Mouse (Mus musculus) 416B (cell line): ENCODE measurements around the gene Itgam.
"Not testable (repeated sequence)": the region's sequence is repeated elsewhere in the genome, so short reads cannot be mapped to it uniquely, and the experiment has no call there.

ENCODE experiments used
- DNase-seq: peaks from one replicate; pipeline ENCODE4 v3.0.0; 2011; ENCODE audit warnings: low read depth

Gene Itgam

GRCm38 (mm10) chr7:128062456-128062855 is at the start of gene Itgam, which contains the start of gene Gm49368:
TSS of gene Itgam (plus strand) at chr7:128062640.
TSS of gene Gm49368 (plus strand) at chr7:128062683.
- DNase-seq = peak; percentile 71

DNA sequence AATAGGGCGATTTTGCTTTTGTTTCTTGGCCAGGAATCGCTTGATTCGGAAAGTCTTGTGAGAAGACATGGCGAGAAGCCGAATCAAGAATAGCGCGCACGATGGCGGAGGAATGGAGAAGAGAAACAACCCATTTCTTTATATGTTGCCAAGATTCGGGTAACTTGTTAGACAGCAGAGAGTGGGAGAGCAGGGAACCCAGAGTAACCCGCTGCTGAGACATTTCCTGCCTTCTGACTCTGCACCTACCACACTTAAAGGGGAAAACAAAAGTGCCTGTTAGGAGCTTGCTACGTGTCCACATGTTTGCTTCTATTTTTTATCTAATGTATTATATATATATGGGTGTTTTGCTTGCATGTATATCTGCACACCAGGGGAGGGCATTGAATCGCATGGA is 49.3 kb upstream of the Itgam start:
- no peak for DNase-seq

GRCm38 (mm10) chr7:128016134-128016533 is 46.3 kb upstream of the Itgam start:
- DNase-seq = not testable (repeated sequence)

- DNase-seq = no peak
These were observed 45.8 kb upstream of the Itgam start for GRCm38 (mm10) chr7:128016650-128017049.

- DNase-seq = peak; percentile 78
These were observed 44.2 kb upstream of the Itgam start for GRCm38 (mm10) chr7:128018275-128018674.

GRCm38 (mm10) chr7:128019187-128019586 is 43.3 kb upstream of the Itgam start:
- peak; percentile 91 for DNase-seq

GRCm38 (mm10) chr7:128022974-128023373 is 39.5 kb upstream of the Itgam start:
- no peak for DNase-seq

GRCm38 (mm10) chr7:128023565-128023964 is 38.9 kb upstream of the Itgam start:
- peak; percentile 26 for DNase-seq

DNA sequence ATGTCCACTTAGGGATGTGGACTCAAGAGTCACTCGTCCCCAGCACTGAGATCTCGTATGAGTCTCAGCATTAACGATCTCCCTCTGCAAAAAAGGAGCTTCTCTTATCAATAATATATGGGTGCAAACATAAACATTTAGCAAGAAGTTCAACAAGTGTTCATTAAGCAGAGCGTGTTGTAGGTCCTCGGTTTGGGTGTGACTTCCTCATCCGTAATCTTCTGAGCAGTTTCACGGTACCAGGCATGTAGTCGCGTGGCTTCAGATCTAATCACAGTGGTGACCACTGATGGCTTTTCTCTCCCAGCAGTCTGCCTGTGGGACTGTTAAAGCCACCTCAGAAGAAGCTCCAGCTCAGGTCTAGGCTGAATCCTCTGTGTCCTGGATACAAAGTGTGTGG is 38.1 kb upstream of the Itgam start:
- DNase-seq = peak; percentile 20

DNA sequence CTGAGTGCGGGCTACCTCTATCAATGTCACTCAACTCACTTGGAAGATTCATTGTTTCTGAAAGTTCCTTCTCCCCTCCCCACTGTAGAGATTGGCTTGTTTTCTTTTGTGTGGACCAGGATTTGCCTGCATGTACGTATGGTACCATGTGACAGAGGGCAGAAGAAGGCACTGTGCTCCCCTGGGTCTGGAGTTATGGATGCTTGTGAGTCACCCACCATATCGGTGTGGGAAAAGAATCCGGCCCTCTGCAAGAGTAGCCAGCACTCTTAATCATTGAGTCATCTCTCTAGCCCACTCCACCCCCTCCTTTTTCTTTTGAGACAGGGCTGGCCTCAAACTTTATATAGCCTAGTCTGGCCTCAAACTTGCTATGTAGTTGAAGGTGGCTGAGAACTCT is 37.5 kb upstream of the Itgam start:
- DNase-seq = peak; percentile 85

- DNase-seq = peak; percentile 93
These were observed 37.1 kb upstream of the Itgam start for GRCm38 (mm10) chr7:128025381-128025780.

GRCm38 (mm10) chr7:128031403-128031976 is 30.9 kb upstream of the Itgam start:
- no peak for DNase-seq

- DNase-seq = no peak
These were observed 30.0 kb upstream of the Itgam start for GRCm38 (mm10) chr7:128032290-128032988.

DNA sequence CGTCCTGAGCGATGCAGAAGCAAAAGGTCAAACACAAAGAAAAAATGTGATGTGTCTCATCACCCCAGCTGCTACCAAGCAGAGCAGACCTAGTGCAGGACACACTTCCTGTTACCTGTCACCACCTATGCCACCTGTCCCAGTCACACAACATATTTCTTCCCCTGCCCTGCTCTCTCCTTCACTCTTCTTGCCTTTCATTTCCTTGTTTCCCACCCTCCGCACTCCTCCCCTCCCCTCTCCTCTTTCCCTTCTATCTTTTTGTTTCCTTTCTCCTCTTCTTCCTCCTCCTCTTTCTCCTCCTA is 29.5 kb upstream of the Itgam start:
- DNase-seq = no peak

DNA sequence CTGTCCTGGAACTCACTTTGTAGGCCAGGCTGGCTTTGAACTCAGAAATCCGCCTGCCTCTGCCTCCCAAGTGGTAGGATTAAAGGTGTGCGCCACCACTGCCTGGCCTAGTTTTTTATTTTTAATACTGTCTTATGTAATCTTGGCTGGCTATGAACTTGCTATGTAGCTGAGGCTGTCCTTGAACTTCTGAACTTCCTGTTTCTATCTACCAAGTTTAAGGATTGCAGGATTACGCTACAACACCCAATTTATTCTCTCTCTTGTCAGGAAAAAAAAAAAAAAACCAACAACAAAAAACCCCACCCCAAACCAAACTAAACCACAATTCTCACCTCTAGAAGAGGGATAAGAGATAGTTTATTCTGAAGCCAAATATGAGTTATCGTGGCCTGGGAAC is 28.8 kb upstream of the Itgam start:
- DNase-seq = peak; percentile 53

- peak; percentile 76 for DNase-seq
These were observed 20.1 kb upstream of the Itgam start for GRCm38 (mm10) chr7:128042161-128042820.

- DNase-seq = no peak
These were observed 18.2 kb upstream of the Itgam start for GRCm38 (mm10) chr7:128044142-128044785.

DNA sequence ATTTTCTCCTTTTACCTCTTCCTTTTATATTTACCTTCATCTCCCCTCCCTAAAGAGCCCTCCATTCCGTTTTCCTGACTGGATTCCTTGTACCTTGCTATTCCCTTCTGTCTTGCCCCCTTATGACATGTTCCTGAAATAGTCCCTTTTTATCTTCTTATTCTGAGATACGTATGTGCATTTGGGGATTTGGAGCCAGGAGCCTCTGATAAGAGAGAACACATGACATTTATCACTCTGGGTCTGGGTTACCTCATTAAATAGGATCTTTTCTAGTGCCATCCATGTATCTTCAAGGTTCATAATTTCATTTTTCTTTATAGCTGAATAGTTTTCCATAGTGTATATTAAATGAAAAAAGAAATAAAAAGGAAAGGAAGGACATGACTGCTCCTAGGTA is 16.8 kb upstream of the Itgam start:
- no peak for DNase-seq

GRCm38 (mm10) chr7:128048819-128049218 is 13.6 kb upstream of the Itgam start:
- peak; percentile 93 for DNase-seq

DNA sequence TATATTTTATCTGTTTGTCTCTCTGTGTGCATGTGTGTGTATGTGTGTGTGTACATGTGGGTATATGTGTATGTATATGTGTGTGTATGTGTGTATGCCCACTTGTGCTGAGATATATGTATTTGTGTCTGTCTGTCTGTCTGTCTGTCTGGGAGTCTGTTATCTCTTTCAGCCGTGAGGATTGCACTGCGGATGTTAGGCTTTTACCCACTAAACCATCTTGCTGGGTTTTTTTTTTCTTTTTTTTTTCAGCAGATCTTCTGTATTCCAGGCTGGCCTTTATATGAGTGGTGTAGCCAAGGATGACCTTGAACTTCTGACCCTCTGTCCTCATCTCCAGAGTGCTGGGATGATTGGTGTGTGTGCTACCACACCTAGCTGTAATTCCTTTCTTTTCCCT is 13.2 kb upstream of the Itgam start:
- DNase-seq = peak; percentile 73

DNA sequence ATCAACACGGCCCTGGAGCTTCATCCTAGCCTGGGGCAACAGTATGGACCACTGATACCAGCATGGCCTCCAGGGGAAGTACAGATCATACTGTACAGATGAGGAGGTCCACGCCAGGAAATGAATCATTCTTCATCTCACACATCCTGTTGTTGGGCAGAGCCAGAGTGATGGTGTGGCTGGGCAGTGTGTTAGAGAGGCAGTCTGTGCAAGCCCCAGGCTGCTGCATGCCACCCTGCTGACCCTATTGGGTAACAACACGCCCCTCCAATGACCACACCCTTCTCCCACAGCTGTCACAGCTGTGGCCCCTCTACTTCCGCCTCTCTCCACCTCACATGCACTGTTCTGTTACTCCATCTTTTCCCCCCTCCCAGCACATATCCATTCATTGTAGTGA is 11.7 kb upstream of the Itgam start:
- peak; percentile 98 for DNase-seq

DNA sequence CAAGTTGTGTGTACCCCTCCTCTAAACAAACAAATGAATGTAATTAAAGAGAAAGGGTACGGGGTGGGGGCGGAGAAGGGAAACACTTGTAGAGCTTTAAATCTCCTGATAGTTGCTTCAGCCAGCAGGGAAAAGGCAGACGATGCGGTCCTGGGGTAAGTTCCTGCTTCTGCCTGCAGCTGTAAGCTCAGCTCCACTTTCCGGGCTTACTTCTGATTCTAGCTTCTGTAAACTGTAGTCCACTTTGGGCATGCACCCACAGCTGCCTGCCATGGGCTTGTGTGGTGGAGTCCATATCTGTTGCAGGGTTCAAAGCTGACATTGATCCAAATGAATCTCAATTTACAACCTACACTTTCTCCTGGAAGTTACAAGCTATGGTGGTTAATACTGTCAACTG is 9.4 kb upstream of the Itgam start:
- no peak for DNase-seq

DNA sequence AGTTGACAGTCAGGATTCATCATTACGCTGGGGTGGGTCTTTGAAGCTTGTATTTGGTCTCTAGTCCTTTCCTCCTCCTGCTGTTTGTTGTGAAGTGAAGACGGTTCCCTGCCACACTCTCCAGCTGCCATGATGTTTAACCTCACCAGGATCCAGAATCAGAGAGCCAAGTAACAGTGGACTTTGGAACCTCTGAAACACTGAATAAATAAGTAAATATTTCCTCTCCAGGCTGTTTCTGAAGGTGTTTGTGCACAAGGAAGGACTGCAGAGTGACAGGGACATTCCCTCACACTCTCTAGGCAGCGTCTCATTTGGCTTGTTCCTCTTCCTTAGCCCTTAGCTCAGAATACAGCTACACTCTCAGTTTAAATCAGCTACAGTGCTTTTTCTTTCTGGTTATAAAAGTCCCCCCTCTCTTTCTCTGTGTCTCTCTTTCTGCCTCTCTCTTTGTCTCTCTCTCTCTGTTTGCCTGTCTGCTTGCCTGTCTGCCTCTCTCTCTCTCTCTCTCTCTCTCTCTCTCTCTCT is 5.5 kb upstream of the Itgam start:
- no peak for DNase-seq
